Mouse (Mus musculus): ENCODE measurements around the gene Zfp954.

DNA sequence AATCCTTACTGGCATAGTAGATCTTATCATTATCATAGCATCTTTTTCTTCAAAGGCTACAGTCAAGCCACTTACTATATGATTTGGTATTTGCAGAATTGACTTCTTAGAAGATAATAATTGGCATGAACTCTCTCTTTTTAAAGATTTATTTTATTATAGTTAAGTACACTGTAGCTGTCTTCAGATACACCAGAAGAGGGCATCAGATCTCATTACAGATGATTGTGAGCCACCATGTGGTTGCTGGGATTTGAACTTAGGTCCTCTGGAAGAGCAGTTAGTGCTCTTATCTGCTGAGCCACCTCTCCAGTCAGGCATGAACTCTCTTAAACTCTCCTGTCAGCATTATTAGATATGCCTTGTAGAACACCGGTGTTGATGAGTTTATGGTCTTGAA is 22.9 kb upstream of the Zfp954 start:
- TF ChIP-seq GATA1 (IDR thresholded peaks at IDR 0.05; ENCODE audit: borderline replicate concordance, low read length) (no peak), FLI1 (IDR thresholded peaks at IDR 0.05; ENCODE audit: low read length) (no peak)

All from megakaryocyte, embryonic 14.5 days (primary cell).